Mouse (Mus musculus): ENCODE results near the gene Glis3. TPM values are rescaled to one million over a fixed set of nuclear protein-coding genes. Genes with fewer than 3 reads are reported as not detected.

Glis3 gene
- polyA plus RNA-seq, 1 experiment from 2014 or later, result 0.93 TPM

- ATAC-seq (ENCODE audit: low read depth), result no peak
- 30% methylated on average over 2 of the region's 2 CpGs for WGBS
- H3K36me3 ChIP-seq, result no peaks in the 10 kb centered on the region
- no peaks in the 10 kb centered on the region for H3K27me3 ChIP-seq
- H3K4me1 ChIP-seq (replicated peaks), result peaks cover 8% of the 10 kb centered on the region; the same call in 1 of the 2 replicates
- H3K9me3 ChIP-seq, result no peaks in the 10 kb centered on the region
- H3K4me2 ChIP-seq, result no peak overlapping the region
- no peak overlapping the region for H3K9ac ChIP-seq
- no peak overlapping the region for H3K27ac ChIP-seq (replicated peaks)
- H3K4me3 ChIP-seq, result no peak overlapping the region
Measured at GRCm38 (mm10) chr19:28277104-28277503, 402.8 kb downstream of the Glis3 start.

DNA sequence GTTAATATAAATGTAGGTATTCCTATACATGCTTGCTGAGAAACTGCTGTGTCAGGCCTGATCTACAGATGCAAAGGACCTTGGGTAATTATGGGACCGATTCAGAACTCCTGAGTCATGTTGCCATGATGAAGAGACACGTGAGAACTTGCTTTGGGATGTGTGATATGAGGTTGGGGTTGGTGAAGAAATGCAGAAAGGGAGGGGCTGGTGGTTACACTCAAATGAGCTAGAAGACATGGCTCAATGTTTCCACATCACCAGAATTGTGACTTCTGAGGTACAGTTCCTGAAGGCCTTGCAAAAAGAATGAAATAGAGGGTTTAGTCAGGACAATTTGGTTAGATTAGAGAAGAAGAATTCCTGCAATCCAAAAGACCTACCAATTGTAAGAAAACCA, 405.4 kb downstream of the Glis3 start:
- ATAC-seq (ENCODE audit: low read depth), result no peak
- Histone ChIP-seq H3K9me3 (no peaks in the 10 kb centered on the region), H3K36me3 (no peaks in the 10 kb centered on the region), H3K9ac (no peak overlapping the region), H3K4me2 (no peak overlapping the region), H3K4me3 (no peak overlapping the region), H3K27me3 (no peaks in the 10 kb centered on the region), H3K27ac (replicated peaks) (no peak overlapping the region), H3K4me1 (replicated peaks) (peaks cover 8% of the 10 kb centered on the region; the same call in 1 of the 2 replicates)
- WGBS, result 89% methylated on average over 2 of the region's 2 CpGs

- Histone ChIP-seq H3K4me2 (no peak overlapping the region), H3K27me3 (no peaks in the 10 kb centered on the region), H3K9ac (no peak overlapping the region), H3K4me3 (no peak overlapping the region), H3K36me3 (no peaks in the 10 kb centered on the region), H3K4me1 (replicated peaks) (peaks cover 8% of the 10 kb centered on the region; the same call in 1 of the 2 replicates), H3K27ac (replicated peaks) (no peak overlapping the region), H3K9me3 (no peaks in the 10 kb centered on the region)
- 93% methylated on average over 4 of the region's 4 CpGs for WGBS
- ATAC-seq (ENCODE audit: low read depth), result no peak
Measured at GRCm38 (mm10) chr19:28273946-28274345, 405.9 kb downstream of the Glis3 start.

- peak; percentile 71 for ATAC-seq (ENCODE audit: low read depth)
- 38% methylated on average over 8 of the region's 8 CpGs for WGBS
- no peaks in the 10 kb centered on the region for H3K9me3 ChIP-seq
Measured at GRCm38 (mm10) chr19:28266850-28267249, 413.0 kb downstream of the Glis3 start.

GRCm38 (mm10) chr19:28265776-28266175, 414.1 kb downstream of the Glis3 start:
- Histone ChIP-seq H3K4me3 (no peak overlapping the region), H3K27me3 (no peaks in the 10 kb centered on the region), H3K4me1 (replicated peaks) (peaks cover 8% of the 10 kb centered on the region; the same call in 1 of the 2 replicates), H3K9ac (no peak overlapping the region), H3K36me3 (no peaks in the 10 kb centered on the region), H3K27ac (replicated peaks) (no peak overlapping the region), H3K9me3 (no peaks in the 10 kb centered on the region), H3K4me2 (no peak overlapping the region)
- no peak for ATAC-seq (ENCODE audit: low read depth)
- 96% methylated on average over 2 of the region's 2 CpGs for WGBS

More at GRCm38 (mm10) chr19:28266850-28267249, 413.0 kb downstream of the Glis3 start:
- H3K4me3 ChIP-seq, result no peak overlapping the region
- 0 out of 2 replicates have a peak overlapping the region, but pooled peaks have one; percentile 18 for H3K27ac ChIP-seq (replicated peaks)
- H3K27me3 ChIP-seq, result no peaks in the 10 kb centered on the region
- no peaks in the 10 kb centered on the region for H3K36me3 ChIP-seq
- no peak overlapping the region for H3K9ac ChIP-seq
- peaks cover 8% of the 10 kb centered on the region; the same call in 1 of the 2 replicates for H3K4me1 ChIP-seq (replicated peaks)
- no peak overlapping the region for H3K4me2 ChIP-seq

DNA sequence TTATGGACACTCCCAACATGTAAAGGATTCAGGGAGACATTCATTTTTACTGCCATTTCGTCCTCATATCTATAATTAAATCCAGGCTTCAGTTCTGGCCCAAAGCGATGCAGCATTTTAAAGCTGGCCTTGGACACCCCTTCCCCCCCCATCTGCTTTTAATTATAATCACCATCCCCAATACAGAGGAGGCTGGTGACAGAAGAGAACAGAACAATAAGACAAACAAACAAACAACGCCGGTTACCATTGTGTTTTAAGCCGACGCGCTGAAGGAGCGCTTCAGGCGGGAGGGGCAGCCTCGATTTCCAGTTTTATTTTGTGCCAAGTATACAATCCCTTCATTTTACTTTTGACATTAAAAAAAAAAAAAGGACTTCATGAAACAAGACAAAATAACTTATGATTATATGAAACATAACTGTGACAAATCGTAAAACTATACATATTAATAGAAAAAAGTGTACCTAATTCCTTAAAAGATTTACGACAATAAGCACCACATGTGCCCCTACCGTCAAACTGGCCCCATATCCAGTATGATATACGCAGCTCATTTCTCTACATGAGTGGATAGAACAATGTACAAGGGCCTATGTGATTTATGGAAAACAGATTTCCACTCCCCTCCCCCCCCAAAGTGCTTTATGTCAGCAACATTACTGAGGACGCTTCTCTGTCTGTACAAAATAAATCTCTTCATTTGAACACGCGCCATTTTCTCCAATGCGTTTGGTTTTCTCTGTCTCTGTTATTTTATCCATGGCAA, 420.8 kb downstream of the Glis3 start:
- H3K27me3 ChIP-seq, result no peaks in the 10 kb centered on the region
- H3K4me3 ChIP-seq, result no peak overlapping the region
- WGBS, result 63% methylated on average over 18 of the region's 18 CpGs
- no peaks in the 10 kb centered on the region for H3K9me3 ChIP-seq
- H3K36me3 ChIP-seq, result no peaks in the 10 kb centered on the region
- ATAC-seq (ENCODE audit: low read depth), result peak; percentile 74; the same call in 1 of the 2 replicates
- H3K27ac ChIP-seq (replicated peaks), result peak overlapping the region; percentile 28; the same call in 1 of the 2 replicates
- H3K4me1 ChIP-seq (replicated peaks), result peaks cover 12% of the 10 kb centered on the region
- H3K4me2 ChIP-seq, result no peak overlapping the region
- H3K9ac ChIP-seq, result no peak overlapping the region

DNA sequence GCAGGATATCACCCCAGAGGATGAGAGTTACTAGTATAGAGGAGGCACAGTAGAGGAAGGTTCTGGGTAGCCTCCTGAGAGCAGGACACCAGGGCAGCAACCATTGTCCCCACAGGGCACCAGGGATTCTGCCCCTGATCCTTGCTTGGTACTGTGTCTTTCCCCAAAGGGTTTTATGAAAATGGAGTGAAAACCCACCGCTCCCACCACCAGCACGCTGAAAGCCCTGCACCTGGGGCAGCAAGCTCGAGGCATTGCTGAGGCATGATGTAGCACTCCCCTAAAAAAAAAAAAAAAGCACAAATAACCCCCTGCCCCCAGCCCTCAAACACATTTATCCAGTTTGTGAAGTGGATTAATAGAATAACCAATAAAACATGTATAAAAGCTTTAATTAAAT, 421.4 kb downstream of the Glis3 start:
- ATAC-seq (ENCODE audit: low read depth), result 0 out of 2 replicates have a peak, but pooled peaks have one; percentile 15
- Histone ChIP-seq H3K36me3 (no peaks in the 10 kb centered on the region), H3K27me3 (no peaks in the 10 kb centered on the region), H3K4me3 (no peak overlapping the region), H3K9ac (no peak overlapping the region), H3K27ac (replicated peaks) (no peak overlapping the region), H3K9me3 (no peaks in the 10 kb centered on the region), H3K4me1 (replicated peaks) (peaks cover 12% of the 10 kb centered on the region), H3K4me2 (no peak overlapping the region)
- WGBS, result 35% methylated on average over 3 of the region's 3 CpGs

- H3K4me3 ChIP-seq, result no peak overlapping the region
- H3K4me2 ChIP-seq, result no peak overlapping the region
- no peaks in the 10 kb centered on the region for H3K9me3 ChIP-seq
- ATAC-seq (ENCODE audit: low read depth), result no peak
- no peaks in the 10 kb centered on the region for H3K27me3 ChIP-seq
- H3K9ac ChIP-seq, result no peak overlapping the region
- H3K4me1 ChIP-seq (replicated peaks), result no peaks in the 10 kb centered on the region
- 90% methylated on average over 7 of the region's 7 CpGs for WGBS
- no peaks in the 10 kb centered on the region for H3K36me3 ChIP-seq
- H3K27ac ChIP-seq (replicated peaks), result no peak overlapping the region
Measured at GRCm38 (mm10) chr19:28247345-28247744, 432.5 kb downstream of the Glis3 start.

DNA sequence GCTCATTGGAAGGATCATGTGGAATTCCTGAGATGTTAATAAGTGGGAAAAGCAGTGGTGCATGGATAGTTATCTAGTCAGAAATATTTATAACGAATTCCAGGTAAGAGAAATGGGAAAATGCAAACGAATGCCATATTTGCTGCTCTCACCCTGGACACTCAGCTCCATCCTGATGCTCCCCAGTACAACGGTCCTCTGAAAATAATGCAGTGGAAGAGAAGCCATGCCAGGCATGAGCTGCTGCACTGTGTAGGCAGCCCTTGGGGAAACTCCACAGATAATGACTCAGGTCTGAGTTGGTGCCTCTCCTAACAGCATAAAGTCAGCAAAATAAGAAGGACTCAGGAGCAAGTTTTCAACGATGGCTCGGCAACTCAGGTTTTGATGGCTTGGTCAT, 433.7 kb downstream of the Glis3 start:
- Histone ChIP-seq H3K9ac (no peak overlapping the region), H3K27me3 (no peaks in the 10 kb centered on the region), H3K4me2 (no peak overlapping the region), H3K9me3 (no peaks in the 10 kb centered on the region), H3K36me3 (no peaks in the 10 kb centered on the region), H3K4me1 (replicated peaks) (no peaks in the 10 kb centered on the region), H3K4me3 (no peak overlapping the region), H3K27ac (replicated peaks) (no peak overlapping the region)
- WGBS, result 89% methylated on average over 5 of the region's 5 CpGs
- ATAC-seq (ENCODE audit: low read depth), result no peak

DNA sequence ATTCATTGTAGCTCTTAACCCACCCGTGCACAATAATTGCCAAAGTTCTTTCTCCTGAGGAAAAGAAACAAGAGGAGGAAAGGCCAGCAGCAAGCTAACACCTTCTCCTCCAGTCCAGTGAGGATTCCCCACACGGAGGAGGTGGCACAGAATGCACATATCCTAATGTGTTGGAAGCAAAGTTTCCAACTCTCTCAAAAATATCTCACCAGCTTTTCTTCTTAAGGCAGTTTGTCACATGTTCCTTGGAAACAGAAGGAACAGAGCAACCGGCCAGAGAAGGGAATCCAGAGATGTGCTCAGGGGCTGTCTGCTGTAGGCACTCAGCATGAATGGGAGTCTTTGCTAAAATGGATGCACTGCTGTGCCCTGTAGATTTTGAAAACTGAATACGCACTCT, 441.8 kb downstream of the Glis3 start:
- ATAC-seq (ENCODE audit: low read depth), result no peak
- H3K4me3 ChIP-seq, result no peak overlapping the region
- no peak overlapping the region for H3K9ac ChIP-seq
- WGBS, result 81% methylated on average over 4 of the region's 4 CpGs
- no peaks in the 10 kb centered on the region for H3K27me3 ChIP-seq
- H3K36me3 ChIP-seq, result no peaks in the 10 kb centered on the region
- H3K4me2 ChIP-seq, result no peak overlapping the region
- no peak overlapping the region for H3K27ac ChIP-seq (replicated peaks)
- no peaks in the 10 kb centered on the region for H3K4me1 ChIP-seq (replicated peaks)
- H3K9me3 ChIP-seq, result no peaks in the 10 kb centered on the region

GRCm38 (mm10) chr19:28237621-28238020, 442.3 kb downstream of the Glis3 start:
- Histone ChIP-seq H3K9me3 (no peaks in the 10 kb centered on the region), H3K27ac (replicated peaks) (no peak overlapping the region), H3K4me2 (no peak overlapping the region), H3K27me3 (no peaks in the 10 kb centered on the region), H3K36me3 (no peaks in the 10 kb centered on the region), H3K4me1 (replicated peaks) (no peaks in the 10 kb centered on the region), H3K9ac (no peak overlapping the region), H3K4me3 (no peak overlapping the region)
- 88% methylated on average over 2 of the region's 2 CpGs for WGBS
- ATAC-seq (ENCODE audit: low read depth), result no peak

DNA sequence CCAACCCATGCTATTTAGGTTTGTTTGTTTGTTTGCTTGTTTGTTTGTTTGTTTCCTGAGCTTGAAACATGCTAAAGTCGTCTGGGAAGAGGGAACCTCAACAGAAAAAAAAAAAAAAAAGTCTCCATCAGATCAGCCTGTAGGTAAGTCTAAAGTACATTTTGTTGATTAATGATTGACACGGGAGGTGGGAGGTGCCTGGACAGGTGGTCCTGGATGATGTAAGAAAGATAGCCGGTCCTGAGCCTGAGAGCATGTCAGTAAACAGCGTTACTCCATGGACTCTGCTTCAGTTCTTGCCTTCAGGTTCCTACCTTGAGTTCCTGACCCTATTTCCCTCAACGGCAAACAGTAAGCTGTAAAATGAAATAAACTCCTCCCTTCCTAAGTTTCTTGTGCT, 444.3 kb downstream of the Glis3 start:
- Histone ChIP-seq H3K4me3 (no peak overlapping the region), H3K4me1 (replicated peaks) (no peaks in the 10 kb centered on the region), H3K4me2 (no peak overlapping the region), H3K9me3 (no peaks in the 10 kb centered on the region), H3K27me3 (no peaks in the 10 kb centered on the region), H3K27ac (replicated peaks) (no peak overlapping the region), H3K36me3 (no peaks in the 10 kb centered on the region), H3K9ac (no peak overlapping the region)
- WGBS, result 88% methylated on average over 5 of the region's 5 CpGs
- ATAC-seq (ENCODE audit: low read depth), result no peak

- H3K4me1 ChIP-seq (replicated peaks), result no peaks in the 10 kb centered on the region
- no peaks in the 10 kb centered on the region for H3K9me3 ChIP-seq
- no peak overlapping the region for H3K4me3 ChIP-seq
- no peak for ATAC-seq (ENCODE audit: low read depth)
- no peak overlapping the region for H3K27ac ChIP-seq (replicated peaks)
- no peaks in the 10 kb centered on the region for H3K27me3 ChIP-seq
- WGBS, result 90% methylated on average over 9 of the region's 9 CpGs
- H3K9ac ChIP-seq, result no peak overlapping the region
- H3K36me3 ChIP-seq, result no peaks in the 10 kb centered on the region
- H3K4me2 ChIP-seq, result no peak overlapping the region
Measured at GRCm38 (mm10) chr19:28235096-28235495, 444.8 kb downstream of the Glis3 start.
